Mouse (Mus musculus): ENCODE measurements around the gene Timm9.

DNA sequence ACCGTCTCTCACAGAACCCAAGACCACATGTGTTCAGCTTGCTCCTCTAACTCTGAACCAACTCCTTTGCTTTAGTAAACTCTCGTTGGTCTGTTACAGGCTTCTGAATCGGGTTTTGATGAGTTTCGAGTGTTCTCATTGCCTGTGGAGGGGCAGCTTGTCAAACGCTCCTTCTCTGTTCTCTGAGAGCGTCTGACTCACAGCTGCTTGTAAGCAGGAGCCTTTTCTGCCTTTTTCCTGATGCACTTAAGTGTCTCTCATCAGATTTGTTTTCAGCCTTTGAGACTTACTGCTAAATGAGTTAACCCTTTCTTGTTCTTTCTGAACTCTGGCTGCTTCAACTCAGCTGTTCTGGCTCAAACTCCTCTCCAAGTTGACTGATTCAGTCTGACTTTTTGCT is 21.5 kb upstream of the Timm9 start:
- TF ChIP-seq CTCF (conservative IDR thresholded peaks at IDR 0.05 in 1 of 2, IDR thresholded peaks at IDR 0.05 in 1 of 2; ENCODE audit: low read depth in 2 of 2, low read length in 2 of 2) (no peak), MXI1 (IDR thresholded peaks at IDR 0.05; ENCODE audit: low read depth, low read length) (no peak), POLR2A (IDR thresholded peaks at IDR 0.05; ENCODE audit: low read depth, low read length) (no peak), IRF4 (IDR thresholded peaks at IDR 0.05; ENCODE audit: low read depth, low read length) (no peak), HCFC1 (IDR thresholded peaks at IDR 0.05; ENCODE audit: low read depth, low read length) (no peak)

All from CH12.LX (cell line).